ENCODE assay signal across 20 mouse cellular contexts in the genomic region with DNA sequence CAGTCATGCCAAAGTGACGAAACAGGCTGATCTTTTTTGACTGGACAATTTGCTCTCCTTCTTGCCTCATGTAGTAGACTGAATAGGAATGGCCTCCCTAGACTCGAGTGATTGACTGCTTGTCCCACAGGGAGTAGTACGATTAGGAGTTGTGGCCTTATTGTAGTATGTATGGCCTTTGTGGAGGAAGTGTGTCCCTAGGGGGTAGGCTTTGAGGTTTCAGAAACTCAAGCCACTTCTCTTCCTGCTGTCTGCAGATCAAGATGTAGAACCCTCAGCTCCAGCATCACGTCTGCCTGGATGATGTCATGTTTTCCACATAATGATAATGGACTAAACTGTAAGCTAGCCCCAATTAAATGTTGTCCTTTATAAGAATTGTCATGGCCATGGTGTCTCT.
"Had no signal": no experiment of that assay in that cellular context is flagged by ENCODE, and none has a peak within 500 bp of the region (broad histone marks: within the 10 kb centered on the region; RNA-seq: fewer than 3 reads in every experiment).

No protein-coding gene starts in this region.

- ATAC-seq: hindbrain, embryonic 16.5 days; inflammation-experienced regulatory T-cells, adult 6 months; intestine, embryonic 15.5 days; intestine, postnatal 0 days had no signal

- DNase-seq: gastrocnemius, adult 2 months; gastrocnemius, postnatal 10 days; gastrocnemius, postnatal 25 days; heart, adult 18-20 months; heart, postnatal 10 days; heart, postnatal 4 days; kidney, adult 18-20 months; kidney, adult 8-10 months; kidney, postnatal 10 days; kidney, postnatal 25 days; kidney, postnatal 4 days; layer of hippocampus, adult 9-11 months; layer of hippocampus, postnatal 36 days; left cerebral cortex, postnatal 4 days; liver; liver, embryonic 13.5 days had no signal
